Mouse (Mus musculus): ENCODE measurements around the gene Sec61b. TPM values are rescaled to one million over a fixed set of nuclear protein-coding genes. Genes with fewer than 3 reads are reported as not detected.

The Sec61b gene
- polyA plus RNA-seq (2014; fragmentation: Nextera tagmentation; extraction: Ambion mirVana) = 201 and 211 TPM in 2 replicates

- H3K4me2 ChIP-seq = peak within 1 kb of the TSS; percentile 88
- peaks cover 9% of the 10 kb centered on the region for H3K4me1 ChIP-seq (ENCODE audit: control insufficient read depth, insufficient read depth, low read length)
- H3K36me3 ChIP-seq (ENCODE audit: control insufficient read depth, insufficient read depth, low read length) = peaks cover 35% of the 10 kb centered on the region
- H3K9me3 ChIP-seq (replicated peaks; ENCODE audit: control insufficient read depth, low read length) = no peaks in the 10 kb centered on the region
- H3K4me3 ChIP-seq (ENCODE audit: low read depth, low read length) = peak within 1 kb of the TSS; percentile 90
- peak within 1 kb of the TSS; percentile 95 for H3K27ac ChIP-seq (ENCODE audit: low read depth, low read length)
- under 1% methylated on average over 58 of the region's 58 CpGs for WGBS (ENCODE audit: insufficient replicate concordance)
- H3K9ac ChIP-seq (ENCODE audit: low read depth, low read length) = peak within 1 kb of the TSS; percentile 88
- ATAC-seq (replicated peaks; ENCODE audit: insufficient number of reproducible peaks, low FRiP score, low TSS enrichment) = peak; percentile 94
- no peaks in the 10 kb centered on the region for H3K27me3 ChIP-seq (ENCODE audit: control insufficient read depth, insufficient read depth, low read length)
Measured at GRCm38 (mm10) chr4:47473968-47474729, at the start of gene Sec61b, which contains the start of gene Alg2. Gene Sec61b, plus strand, starts transcription at chr4:47474658. Gene Alg2, minus strand, starts transcription at chr4:47474333.

GRCm38 (mm10) chr4:47425247-47425830 is 49.1 kb upstream of the Sec61b start:
- ATAC-seq (replicated peaks; ENCODE audit: insufficient number of reproducible peaks, low FRiP score, low TSS enrichment) = no peak
- peaks cover 2% of the 10 kb centered on the region; the same call in 1 of the 2 replicates for H3K4me1 ChIP-seq (ENCODE audit: control insufficient read depth, insufficient read depth, low read length)
- WGBS (ENCODE audit: insufficient replicate concordance) = 88% methylated on average over 16 of the region's 16 CpGs
- H3K9ac ChIP-seq (ENCODE audit: low read depth, low read length) = no peak overlapping the region
- no peak overlapping the region for H3K27ac ChIP-seq (ENCODE audit: low read depth, low read length)
- no peaks in the 10 kb centered on the region for H3K27me3 ChIP-seq (ENCODE audit: control insufficient read depth, insufficient read depth, low read length)
- H3K9me3 ChIP-seq (replicated peaks; ENCODE audit: control insufficient read depth, low read length) = no peaks in the 10 kb centered on the region
- no peak overlapping the region for H3K4me3 ChIP-seq (ENCODE audit: low read depth, low read length)
- H3K4me2 ChIP-seq = no peak overlapping the region
- H3K36me3 ChIP-seq (ENCODE audit: control insufficient read depth, insufficient read depth, low read length) = no peaks in the 10 kb centered on the region

- Histone ChIP-seq H3K4me1 (ENCODE audit: control insufficient read depth, insufficient read depth, low read length) (peaks cover 2% of the 10 kb centered on the region; the same call in 1 of the 2 replicates), H3K4me3 (ENCODE audit: low read depth, low read length) (no peak overlapping the region), H3K4me2 (no peak overlapping the region), H3K9ac (ENCODE audit: low read depth, low read length) (no peak overlapping the region), H3K27me3 (ENCODE audit: control insufficient read depth, insufficient read depth, low read length) (no peaks in the 10 kb centered on the region), H3K27ac (ENCODE audit: low read depth, low read length) (no peak overlapping the region), H3K36me3 (ENCODE audit: control insufficient read depth, insufficient read depth, low read length) (no peaks in the 10 kb centered on the region), H3K9me3 (replicated peaks; ENCODE audit: control insufficient read depth, low read length) (no peaks in the 10 kb centered on the region)
- no peak for ATAC-seq (replicated peaks; ENCODE audit: insufficient number of reproducible peaks, low FRiP score, low TSS enrichment)
- 54% methylated on average over 3 of the region's 3 CpGs for WGBS (ENCODE audit: insufficient replicate concordance)
Measured at GRCm38 (mm10) chr4:47427606-47428005, 46.9 kb upstream of the Sec61b start.

- H3K27me3 ChIP-seq (ENCODE audit: control insufficient read depth, insufficient read depth, low read length) = no peaks in the 10 kb centered on the region
- ATAC-seq (replicated peaks; ENCODE audit: insufficient number of reproducible peaks, low FRiP score, low TSS enrichment) = no peak
- H3K9me3 ChIP-seq (replicated peaks; ENCODE audit: control insufficient read depth, low read length) = no peaks in the 10 kb centered on the region
- no peak overlapping the region for H3K9ac ChIP-seq (ENCODE audit: low read depth, low read length)
- H3K36me3 ChIP-seq (ENCODE audit: control insufficient read depth, insufficient read depth, low read length) = no peaks in the 10 kb centered on the region
- no peak overlapping the region for H3K27ac ChIP-seq (ENCODE audit: low read depth, low read length)
- no peak overlapping the region for H3K4me3 ChIP-seq (ENCODE audit: low read depth, low read length)
- no peaks in the 10 kb centered on the region for H3K4me1 ChIP-seq (ENCODE audit: control insufficient read depth, insufficient read depth, low read length)
- no peak overlapping the region for H3K4me2 ChIP-seq
- 51% methylated on average over 6 of the region's 6 CpGs for WGBS (ENCODE audit: insufficient replicate concordance)
Measured at GRCm38 (mm10) chr4:47430557-47430956, 43.9 kb upstream of the Sec61b start.

GRCm38 (mm10) chr4:47431081-47431480 is 43.4 kb upstream of the Sec61b start:
- 81% methylated on average over 5 of the region's 5 CpGs for WGBS (ENCODE audit: insufficient replicate concordance)
- no peak for ATAC-seq (replicated peaks; ENCODE audit: insufficient number of reproducible peaks, low FRiP score, low TSS enrichment)

GRCm38 (mm10) chr4:47432766-47433165 is 41.7 kb upstream of the Sec61b start:
- H3K9ac ChIP-seq (ENCODE audit: low read depth, low read length) = no peak overlapping the region
- 88% methylated on average over 7 of the region's 7 CpGs for WGBS (ENCODE audit: insufficient replicate concordance)
- no peak for ATAC-seq (replicated peaks; ENCODE audit: insufficient number of reproducible peaks, low FRiP score, low TSS enrichment)

More at GRCm38 (mm10) chr4:47431081-47431480, 43.4 kb upstream of the Sec61b start:
- no peak overlapping the region for H3K4me2 ChIP-seq
- no peaks in the 10 kb centered on the region for H3K4me1 ChIP-seq (ENCODE audit: control insufficient read depth, insufficient read depth, low read length)
- H3K9ac ChIP-seq (ENCODE audit: low read depth, low read length) = no peak overlapping the region
- H3K9me3 ChIP-seq (replicated peaks; ENCODE audit: control insufficient read depth, low read length) = no peaks in the 10 kb centered on the region
- no peak overlapping the region for H3K4me3 ChIP-seq (ENCODE audit: low read depth, low read length)
- H3K36me3 ChIP-seq (ENCODE audit: control insufficient read depth, insufficient read depth, low read length) = no peaks in the 10 kb centered on the region
- no peak overlapping the region for H3K27ac ChIP-seq (ENCODE audit: low read depth, low read length)
- H3K27me3 ChIP-seq (ENCODE audit: control insufficient read depth, insufficient read depth, low read length) = no peaks in the 10 kb centered on the region

GRCm38 (mm10) chr4:47435131-47435530 is 39.3 kb upstream of the Sec61b start:
- Histone ChIP-seq H3K9me3 (replicated peaks; ENCODE audit: control insufficient read depth, low read length) (no peaks in the 10 kb centered on the region), H3K27me3 (ENCODE audit: control insufficient read depth, insufficient read depth, low read length) (no peaks in the 10 kb centered on the region; the same call in 1 of the 2 replicates), H3K36me3 (ENCODE audit: control insufficient read depth, insufficient read depth, low read length) (no peaks in the 10 kb centered on the region), H3K4me2 (no peak overlapping the region), H3K4me1 (ENCODE audit: control insufficient read depth, insufficient read depth, low read length) (0 out of 2 replicates have a peak, but pooled peaks cover 2% of the 10 kb centered on the region), H3K4me3 (ENCODE audit: low read depth, low read length) (no peak overlapping the region), H3K9ac (ENCODE audit: low read depth, low read length) (no peak overlapping the region), H3K27ac (ENCODE audit: low read depth, low read length) (no peak overlapping the region)
- WGBS (ENCODE audit: insufficient replicate concordance) = 65% methylated on average over 12 of the region's 12 CpGs
- no peak for ATAC-seq (replicated peaks; ENCODE audit: insufficient number of reproducible peaks, low FRiP score, low TSS enrichment)

More at GRCm38 (mm10) chr4:47432766-47433165, 41.7 kb upstream of the Sec61b start:
- H3K4me3 ChIP-seq (ENCODE audit: low read depth, low read length) = no peak overlapping the region
- 0 out of 2 replicates have a peak, but pooled peaks cover 2% of the 10 kb centered on the region for H3K4me1 ChIP-seq (ENCODE audit: control insufficient read depth, insufficient read depth, low read length)
- no peaks in the 10 kb centered on the region for H3K9me3 ChIP-seq (replicated peaks; ENCODE audit: control insufficient read depth, low read length)
- H3K27ac ChIP-seq (ENCODE audit: low read depth, low read length) = no peak overlapping the region
- H3K4me2 ChIP-seq = no peak overlapping the region
- no peaks in the 10 kb centered on the region for H3K36me3 ChIP-seq (ENCODE audit: control insufficient read depth, insufficient read depth, low read length)
- no peaks in the 10 kb centered on the region; the same call in 1 of the 2 replicates for H3K27me3 ChIP-seq (ENCODE audit: control insufficient read depth, insufficient read depth, low read length)

- H3K9ac ChIP-seq (ENCODE audit: low read depth, low read length) = no peak overlapping the region
- no peaks in the 10 kb centered on the region for H3K9me3 ChIP-seq (replicated peaks; ENCODE audit: control insufficient read depth, low read length)
- ATAC-seq (replicated peaks; ENCODE audit: insufficient number of reproducible peaks, low FRiP score, low TSS enrichment) = no peak
- peak overlapping the region; percentile 16; the same call in 1 of the 2 replicates for H3K4me2 ChIP-seq
- 50% methylated on average over 28 of the region's 28 CpGs for WGBS (ENCODE audit: insufficient replicate concordance)
- H3K36me3 ChIP-seq (ENCODE audit: control insufficient read depth, insufficient read depth, low read length) = no peaks in the 10 kb centered on the region
- 0 out of 2 replicates have a peak, but pooled peaks cover 2% of the 10 kb centered on the region for H3K4me1 ChIP-seq (ENCODE audit: control insufficient read depth, insufficient read depth, low read length)
- H3K4me3 ChIP-seq (ENCODE audit: low read depth, low read length) = no peak overlapping the region
- no peaks in the 10 kb centered on the region; the same call in 1 of the 2 replicates for H3K27me3 ChIP-seq (ENCODE audit: control insufficient read depth, insufficient read depth, low read length)
- H3K27ac ChIP-seq (ENCODE audit: low read depth, low read length) = no peak overlapping the region
Measured at GRCm38 (mm10) chr4:47435566-47436360, 38.7 kb upstream of the Sec61b start.
